Comparison of ENCODE assay signal across 18 mouse cellular contexts in the genomic region with DNA sequence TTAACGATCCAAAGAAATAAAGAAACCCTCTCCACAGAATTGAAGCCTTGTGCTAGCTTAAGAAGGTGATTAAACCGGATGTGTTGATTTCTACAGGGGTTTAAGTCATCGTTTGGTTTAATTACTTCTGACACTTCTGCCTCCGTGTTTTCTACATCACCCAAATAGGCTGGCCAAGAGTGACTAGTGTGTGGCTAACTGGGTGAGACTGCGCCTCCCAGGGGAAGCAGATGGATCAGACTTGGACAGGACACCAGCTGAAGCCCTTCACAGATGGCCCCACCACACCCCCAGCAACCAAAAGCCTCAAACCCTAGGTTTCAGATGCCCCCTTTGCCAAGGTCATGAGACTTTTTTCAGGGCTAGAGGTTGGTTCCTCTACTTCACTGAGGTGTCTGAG.
DNase-seq lines count a peak whose midpoint lies in the region; ATAC-seq lines count a peak whose summit lies in the region.
"Had no signal": no experiment of that assay in that cellular context is flagged by ENCODE, and none has a peak within 500 bp of the region (broad histone marks: within the 10 kb centered on the region; RNA-seq: fewer than 3 reads in every experiment).

No protein-coding gene starts in this region.

- no peak overlapping the region for H3K4me2 ChIP-seq in kidney, embryonic 14.5 days (replicated peaks; ENCODE audit: low read depth, low read length)
- H3K4me2 ChIP-seq in neural tube, embryonic 13.5 days, result no peak overlapping the region
- H3K4me2 ChIP-seq: hindbrain, embryonic 13.5 days had no signal

- peaks cover 15% of the 10 kb centered on the region for H3K4me1 ChIP-seq in kidney, embryonic 14.5 days (ENCODE audit: control insufficient read depth, insufficient read depth, low read length)
- H3K4me1 ChIP-seq in neural tube, embryonic 13.5 days (replicated peaks), result peaks cover 61% of the 10 kb centered on the region

- H3K9ac ChIP-seq in kidney, embryonic 14.5 days (ENCODE audit: low read depth, low read length), result no peak overlapping the region
- no peak overlapping the region for H3K9ac ChIP-seq in neural tube, embryonic 13.5 days
- H3K9ac ChIP-seq: hindbrain, embryonic 13.5 days had no signal

- H3K27ac ChIP-seq in kidney, embryonic 14.5 days (ENCODE audit: low read depth, low read length), result no peak overlapping the region
- H3K27ac ChIP-seq in neural tube, embryonic 13.5 days (replicated peaks), result 0 out of 2 replicates have a peak overlapping the region, but pooled peaks have one; percentile 13
- H3K27ac ChIP-seq: stomach, postnatal 0 days had no signal

- H3K36me3 ChIP-seq in kidney, embryonic 14.5 days (ENCODE audit: control insufficient read depth, insufficient read depth, low read length), result no peaks in the 10 kb centered on the region
- H3K36me3 ChIP-seq in neural tube, embryonic 13.5 days, result no peaks in the 10 kb centered on the region
- H3K36me3 ChIP-seq: hindbrain, embryonic 13.5 days had no signal

- H3K4me3 ChIP-seq in kidney, embryonic 14.5 days (ENCODE audit: low read length), result no peak overlapping the region
- no peak overlapping the region for H3K4me3 ChIP-seq in neural tube, embryonic 13.5 days
- H3K4me3 ChIP-seq: erythroblast, embryonic 14.5 days; hindbrain, embryonic 13.5 days had no signal

- no peaks in the 10 kb centered on the region for H3K9me3 ChIP-seq in kidney, embryonic 14.5 days (ENCODE audit: control insufficient read depth, low read length)
- no peaks in the 10 kb centered on the region for H3K9me3 ChIP-seq in neural tube, embryonic 13.5 days
- H3K9me3 ChIP-seq: hindbrain, embryonic 13.5 days had no signal

- H3K27me3 ChIP-seq in kidney, embryonic 14.5 days (ENCODE audit: control insufficient read depth, insufficient read depth, low read length), result no peaks in the 10 kb centered on the region
- H3K27me3 ChIP-seq in neural tube, embryonic 13.5 days, result no peaks in the 10 kb centered on the region
- H3K27me3 ChIP-seq: hindbrain, embryonic 13.5 days had no signal

- 0 out of 2 replicates have a peak, but pooled peaks have one; percentile 29 for ATAC-seq in kidney, embryonic 14.5 days (ENCODE audit: low FRiP score, low TSS enrichment)
- no peak for ATAC-seq in neural tube, embryonic 13.5 days (ENCODE audit: low read depth)
- ATAC-seq: activated CD4-positive, CD25-positive, alpha-beta regulatory T cell, adult 4 months had no signal

- intact Hi-C loops in gastrocnemius, postnatal 36 days (cut with DNase I), result no loop called here
- intact Hi-C loops in heart, postnatal 25 days (cut with DNase I), result no loop called here

- 8% methylated on average over 5 of the region's 5 CpGs for WGBS in kidney, embryonic 14.5 days
- WGBS in neural tube, embryonic 13.5 days, result 15% methylated on average over 5 of the region's 5 CpGs

- DNase-seq in embryo, embryonic 10.5 days (ENCODE audit: low spot score), result peak; percentile 34
- DNase-seq in embryo, embryonic 9.5 days (ENCODE audit: extremely low spot score), result no peak
- no peak for DNase-seq in kidney, postnatal 36 days
- no peak for DNase-seq in neural tube, embryonic 10.5 days (ENCODE audit: extremely low spot score, low spot score)
- DNase-seq in gastrocnemius, postnatal 36 days, result no peak
- DNase-seq in heart, postnatal 25 days (ENCODE audit: low spot score), result no peak
- DNase-seq: adrenal gland, postnatal 36 days; kidney, adult 2 months; liver; lung, adult 18-20 months; lung, postnatal 36 days; thymus, postnatal 14 days had no signal
